Mouse (Mus musculus) erythroblast, embryonic 14.5 days (primary cell): Measurements from ENCODE around the gene AC161166.1.

Experiments
- GATA1 ChIP-seq: IDR thresholded peaks from 2 replicates; pipeline ENCODE4 v1.6.1; 2012; ENCODE audit warnings: low read length, inconsistent platforms, mixed read lengths
- TAL1 ChIP-seq: IDR thresholded peaks from 3 replicates; pipeline ENCODE4 v1.6.1; 2012; ENCODE audit warnings: low read length, inconsistent platforms, mixed read lengths

DNA sequence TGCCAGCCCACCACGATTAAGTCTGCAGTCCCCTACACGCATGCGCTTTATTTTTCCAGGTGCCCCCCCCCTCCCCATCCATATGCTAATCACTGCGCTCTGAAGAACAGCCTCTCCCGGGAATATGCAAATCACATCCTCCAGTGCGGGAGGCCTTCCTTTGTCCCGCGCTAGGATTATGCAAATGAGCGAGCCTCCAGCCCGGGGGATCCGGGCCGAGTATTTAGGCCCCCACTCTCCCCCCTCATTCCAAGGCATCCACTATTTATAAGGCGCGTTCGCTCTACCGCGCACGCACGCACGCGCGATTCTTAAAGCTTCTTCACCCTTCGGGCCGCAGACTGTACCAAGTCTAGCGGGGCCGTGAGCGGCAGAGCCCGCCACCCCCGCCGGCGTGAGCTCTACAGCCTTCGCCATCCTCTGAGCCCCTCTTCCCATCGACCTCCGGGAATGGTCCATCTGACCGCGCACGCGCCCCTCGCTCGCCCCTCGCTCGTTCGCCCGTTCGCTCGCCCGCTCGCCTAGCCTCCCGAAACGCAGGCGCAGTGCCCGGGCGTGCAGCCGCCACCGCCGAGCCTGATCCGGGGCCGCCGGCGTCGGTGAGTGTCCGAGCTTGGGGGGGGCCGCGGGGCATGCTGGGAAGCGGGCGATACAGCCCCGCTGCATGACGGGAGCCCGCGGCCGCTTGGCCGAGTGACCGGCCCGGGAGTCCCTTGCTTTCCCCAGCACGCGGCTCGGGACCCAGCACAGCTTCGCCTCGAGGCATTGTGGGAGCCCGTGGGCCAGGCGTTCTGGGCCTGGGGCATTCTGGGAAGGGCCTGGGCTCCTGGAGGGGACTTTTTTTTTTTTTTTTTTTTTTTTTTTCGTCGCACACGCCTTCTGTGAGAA, 5.2 kb downstream of the AC161166.1 start, which contains the start of gene Zfp428:
- TF ChIP-seq TAL1, result no peak
- no peak for TF ChIP-seq GATA1
